Mouse (Mus musculus): ENCODE data around the gene Ghitm.

The Ghitm gene

DNA sequence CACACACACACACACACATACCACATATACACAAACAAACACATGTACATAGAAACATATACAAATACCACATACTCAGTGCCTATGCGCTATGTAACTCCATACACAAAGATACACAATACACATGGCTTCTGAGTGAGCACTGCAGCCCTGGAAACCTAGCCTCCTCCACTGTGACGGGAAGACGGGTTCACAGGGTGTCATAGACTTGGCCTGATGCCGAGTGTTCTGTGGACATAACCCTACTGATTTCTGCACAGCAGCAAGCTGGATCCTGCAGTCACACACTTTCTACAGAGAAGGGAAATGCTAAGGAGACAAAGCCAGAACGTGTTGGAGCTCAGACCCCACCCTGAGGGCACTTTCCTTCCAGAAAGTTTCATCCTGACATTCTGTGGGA lies 30.3 kb downstream of the Ghitm start:
- no peak for DNase-seq (ENCODE audit: low spot score in 2 of 2)

DNA sequence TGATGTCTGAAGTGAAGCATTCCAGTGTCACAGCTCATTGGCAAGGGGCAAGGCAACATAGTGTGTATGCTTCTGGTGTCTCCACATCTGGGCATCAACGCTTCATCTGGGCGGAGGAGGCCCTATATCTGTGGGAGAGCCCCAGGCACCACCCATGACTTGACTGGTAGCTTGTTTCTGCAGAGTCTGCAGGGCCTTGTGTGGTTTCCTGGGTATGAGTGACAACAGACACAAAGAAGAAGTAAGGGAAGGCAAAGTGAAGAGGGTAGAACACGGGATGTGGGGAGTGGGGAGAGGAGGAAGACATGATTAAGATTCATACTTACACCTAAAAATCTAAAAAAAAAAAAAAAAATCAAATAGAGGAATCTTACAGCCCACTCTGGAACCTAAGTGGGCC lies 32.6 kb downstream of the Ghitm start:
- no peak for DNase-seq (ENCODE audit: low spot score in 2 of 2)

GRCm38 (mm10) chr14:37101531-37101930 lies 33.5 kb downstream of the Ghitm start:
- DNase-seq (ENCODE audit: low spot score in 2 of 2), result no peak

- DNase-seq (ENCODE audit: low spot score in 2 of 2), result peak in 1 of 2 experiments; percentile 18
These were observed 37.0 kb downstream of the Ghitm start, which contains the start of gene Cdhr1 for GRCm38 (mm10) chr14:37097956-37098530. TSS of gene Cdhr1 (minus strand) at chr14:37098347.

DNA sequence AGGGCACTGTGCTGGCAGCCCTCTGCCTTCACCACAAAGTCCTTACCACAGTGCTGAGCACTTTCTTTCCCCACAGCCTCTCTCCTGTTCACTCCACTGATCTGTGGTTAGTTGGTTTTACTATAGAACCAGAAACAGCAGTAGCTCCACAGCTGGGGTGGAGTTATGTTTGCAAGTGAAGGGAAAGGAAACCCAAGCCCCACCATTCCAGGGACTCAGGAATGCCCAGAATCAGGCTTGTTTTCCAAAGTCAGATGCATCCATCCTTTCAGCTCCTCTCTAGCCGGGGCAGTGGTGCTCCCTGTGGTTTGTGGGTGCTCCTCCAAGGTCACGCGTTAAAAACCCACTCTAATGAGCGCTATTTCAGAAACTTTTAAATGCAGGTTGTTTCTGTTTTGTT lies 39.5 kb downstream of the Ghitm start:
- DNase-seq (ENCODE audit: low spot score in 2 of 2), result no peak

GRCm38 (mm10) chr14:37094436-37094835 lies 40.6 kb downstream of the Ghitm start:
- DNase-seq (ENCODE audit: low spot score in 2 of 2), result no peak

DNA sequence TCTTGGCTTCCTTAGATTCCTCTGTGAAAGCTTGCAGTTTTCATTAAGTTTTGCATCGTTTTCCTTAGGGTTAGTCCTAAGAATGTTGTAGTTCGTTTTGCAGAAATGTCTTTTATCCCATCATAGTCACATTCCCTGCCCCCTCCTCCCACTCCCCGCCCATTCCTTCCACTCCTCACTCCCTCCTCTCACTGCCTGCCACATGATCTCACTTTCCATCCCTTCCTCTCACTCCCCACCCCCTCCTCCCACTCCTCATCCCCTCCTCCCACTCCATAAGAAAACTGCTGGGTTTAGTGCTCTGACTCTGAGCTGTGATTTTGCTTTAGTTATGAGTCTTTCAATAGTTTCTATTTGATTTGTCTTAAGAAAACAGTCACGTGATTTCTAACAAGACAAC lies 51.3 kb downstream of the Ghitm start:
- DNase-seq (ENCODE audit: low spot score in 2 of 2), result no peak

- no peak for DNase-seq (ENCODE audit: low spot score in 2 of 2)
These were observed 54.3 kb downstream of the Ghitm start for GRCm38 (mm10) chr14:37080724-37081123.

All from frontal cortex, postnatal 25 days (tissue).